Mouse (Mus musculus) cerebellum, postnatal 4 days (tissue): ENCODE measurements around the gene Ogg1.
A peak's percentile ranks its signal among the peaks of the same experiment; 100 is the strongest.

Experiments used
- DNase-seq, 2 experiments: peaks; one replicate each; pipeline ENCODE4 v3.0.0; 2022; ENCODE audit warnings: low spot score in 2 of 2, mixed read lengths in 1 of 2

Ogg1 gene

GRCm38 (mm10) chr6:113326533-113327315, at the start of gene Ogg1:
Ogg1 (plus strand) TSS chr6:113326972.
- DNase-seq, result peak; percentile 93 to 95

GRCm38 (mm10) chr6:113281676-113282075, 45.1 kb upstream of the Ogg1 start:
- no peak for DNase-seq

- DNase-seq, result peak in 1 of 2 experiments; percentile 59
Observed at GRCm38 (mm10) chr6:113282101-113282802, 44.5 kb upstream of the Ogg1 start, which contains the start of gene Cpne9. Cpne9 (plus strand) TSS chr6:113282307.

GRCm38 (mm10) chr6:113282969-113283368, 43.8 kb upstream of the Ogg1 start:
- no peak for DNase-seq

- DNase-seq, result no peak
Observed at GRCm38 (mm10) chr6:113283500-113283899, 43.3 kb upstream of the Ogg1 start.

GRCm38 (mm10) chr6:113284931-113285330, 41.8 kb upstream of the Ogg1 start:
- DNase-seq, result no peak

- no peak for DNase-seq
Observed at GRCm38 (mm10) chr6:113286316-113286715, 40.5 kb upstream of the Ogg1 start.

- no peak for DNase-seq
Observed at GRCm38 (mm10) chr6:113287236-113287635, 39.5 kb upstream of the Ogg1 start.

GRCm38 (mm10) chr6:113289346-113289745, 37.4 kb upstream of the Ogg1 start:
- no peak for DNase-seq

- DNase-seq, result no peak
Observed at GRCm38 (mm10) chr6:113290346-113290745, 36.4 kb upstream of the Ogg1 start.

GRCm38 (mm10) chr6:113292938-113293337, 33.8 kb upstream of the Ogg1 start:
- no peak for DNase-seq

GRCm38 (mm10) chr6:113296046-113296445, 30.7 kb upstream of the Ogg1 start:
- no peak for DNase-seq

GRCm38 (mm10) chr6:113296639-113297038, 30.1 kb upstream of the Ogg1 start:
- DNase-seq, result no peak

- no peak for DNase-seq
Observed at GRCm38 (mm10) chr6:113301350-113301749, 25.4 kb upstream of the Ogg1 start.

- DNase-seq, result no peak
Observed at GRCm38 (mm10) chr6:113302258-113302657, 24.5 kb upstream of the Ogg1 start.

GRCm38 (mm10) chr6:113306322-113306985, 20.3 kb upstream of the Ogg1 start:
- peak; percentile 94 to 96 for DNase-seq

GRCm38 (mm10) chr6:113306986-113307349, 19.8 kb upstream of the Ogg1 start, which contains the start of gene Brpf1:
Brpf1 (plus strand) TSS chr6:113307137.
- peak in 1 of 2 experiments; percentile 55 for DNase-seq

- peak in 1 of 2 experiments; percentile 43 for DNase-seq
Observed at GRCm38 (mm10) chr6:113307481-113308121, 19.2 kb upstream of the Ogg1 start.

- peak in 1 of 2 experiments; percentile 84 for DNase-seq
Observed at GRCm38 (mm10) chr6:113308141-113308540, 18.6 kb upstream of the Ogg1 start.

GRCm38 (mm10) chr6:113315972-113316371, 10.8 kb upstream of the Ogg1 start:
- DNase-seq, result no peak

GRCm38 (mm10) chr6:113329396-113329795, 2.6 kb downstream of the Ogg1 start:
- DNase-seq, result no peak

GRCm38 (mm10) chr6:113330547-113330946, 3.8 kb downstream of the Ogg1 start:
- DNase-seq, result no peak
